Comparison of ENCODE assay signal across 8 mouse cellular contexts in genomic region chr1:36017061-36017461, GRCm38 (mm10). TPM values are rescaled to one million over a fixed set of nuclear protein-coding genes. Genes with fewer than 3 reads are reported as not detected.
DNase-seq lines count a peak whose midpoint lies in the region; ATAC-seq and TF ChIP-seq lines count a peak whose summit lies in the region.

No protein-coding gene starts in this region.

- H3K9ac ChIP-seq in lung, embryonic 15.5 days: no peak overlapping the region
- no peak overlapping the region for H3K9ac ChIP-seq in embryonic facial prominence, embryonic 15.5 days
- no peak overlapping the region for H3K9ac ChIP-seq in kidney, postnatal 0 days (ENCODE audit: low read depth, low read length)

- H3K27me3 ChIP-seq in lung, embryonic 15.5 days: no peaks in the 10 kb centered on the region
- no peaks in the 10 kb centered on the region for H3K27me3 ChIP-seq in embryonic facial prominence, embryonic 15.5 days
- no peaks in the 10 kb centered on the region for H3K27me3 ChIP-seq in kidney, postnatal 0 days (ENCODE audit: insufficient read depth, low read length)

- H3K4me2 ChIP-seq in lung, embryonic 15.5 days: peak overlapping the region; percentile 30; the same call in 1 of the 2 replicates
- H3K4me2 ChIP-seq in embryonic facial prominence, embryonic 15.5 days (replicated peaks): no peak overlapping the region
- peak overlapping the region; percentile 21; the same call in 1 of the 2 replicates for H3K4me2 ChIP-seq in kidney, postnatal 0 days (ENCODE audit: low read length)

- intact Hi-C loops in gastrocnemius, postnatal 14 days (cut with DNase I; ENCODE audit: low total_unique reads): no loop called here

- peaks cover 33% of the 10 kb centered on the region for H3K4me1 ChIP-seq in lung, embryonic 15.5 days
- peaks cover 20% of the 10 kb centered on the region for H3K4me1 ChIP-seq in embryonic facial prominence, embryonic 15.5 days
- H3K4me1 ChIP-seq in kidney, postnatal 0 days (replicated peaks; ENCODE audit: insufficient read depth, low read length): peaks cover 24% of the 10 kb centered on the region

- 4% methylated on average over 7 of the region's 7 CpGs for WGBS in lung, embryonic 15.5 days
- WGBS in embryonic facial prominence, embryonic 15.5 days: 6% methylated on average over 7 of the region's 7 CpGs
- 5% methylated on average over 7 of the region's 7 CpGs for WGBS in kidney, postnatal 0 days

- no peaks in the 10 kb centered on the region for H3K36me3 ChIP-seq in lung, embryonic 15.5 days
- H3K36me3 ChIP-seq in embryonic facial prominence, embryonic 15.5 days: no peaks in the 10 kb centered on the region
- H3K36me3 ChIP-seq in kidney, postnatal 0 days (ENCODE audit: insufficient read depth, low read length): no peaks in the 10 kb centered on the region

- no peak overlapping the region for H3K4me3 ChIP-seq in lung, embryonic 15.5 days
- H3K4me3 ChIP-seq in embryonic facial prominence, embryonic 15.5 days (replicated peaks): no peak overlapping the region
- no peak overlapping the region for H3K4me3 ChIP-seq in kidney, postnatal 0 days (replicated peaks; ENCODE audit: low read depth, low read length)

- H3K27ac ChIP-seq in lung, embryonic 15.5 days: peak overlapping the region; percentile 87
- peak overlapping the region; percentile 48; the same call in 1 of the 2 replicates for H3K27ac ChIP-seq in embryonic facial prominence, embryonic 15.5 days (replicated peaks)
- H3K27ac ChIP-seq in kidney, postnatal 0 days: peak overlapping the region; percentile 55

- DNase-seq in lung, postnatal 36 days: no peak
- DNase-seq in kidney, postnatal 0 days (ENCODE audit: low spot score): peak; percentile 90
- DNase-seq in retina, embryonic 14.5 days (ENCODE audit: low spot score): peak; percentile 38
- no peak for DNase-seq in natural killer cell, adult 2 months (ENCODE audit: low spot score in 2 of 2)
- no peak for DNase-seq in gastrocnemius, postnatal 14 days

- peak; percentile 73 for ATAC-seq in lung, embryonic 15.5 days (ENCODE audit: borderline replicate concordance, extremely low read depth, low FRiP score, low TSS enrichment)
- ATAC-seq in embryonic facial prominence, embryonic 15.5 days (ENCODE audit: insufficient number of reproducible peaks, low FRiP score, low TSS enrichment, low read depth): peak; percentile 82
- ATAC-seq in kidney, postnatal 0 days (replicated peaks; ENCODE audit: low FRiP score, low read depth): peak; percentile 37
- ATAC-seq in monocyte, adult 5-6 weeks (replicated peaks; ENCODE audit: insufficient number of reproducible peaks, low FRiP score, low TSS enrichment, poor library complexity, severe bottlenecking): no peak

- no peak for TF ChIP-seq CTCF in kidney, postnatal 0 days (IDR thresholded peaks at IDR 0.05; ENCODE audit: low read depth)

- no peaks in the 10 kb centered on the region for H3K9me3 ChIP-seq in lung, embryonic 15.5 days
- H3K9me3 ChIP-seq in embryonic facial prominence, embryonic 15.5 days (replicated peaks): no peaks in the 10 kb centered on the region
- H3K9me3 ChIP-seq in kidney, postnatal 0 days (replicated peaks; ENCODE audit: low read length): no peaks in the 10 kb centered on the region

RNA-seq across cellular contexts. Expression of gene Hs6st1, which starts 51.1 kb away (rescaled TPM):
- polyA plus RNA-seq in lung, embryonic 15.5 days (2015; fragmentation: Nextera tagmentation; extraction: Ambion mirVana): 11.7 and 12.7 TPM in 2 replicates
- polyA plus RNA-seq in embryonic facial prominence, embryonic 15.5 days (2015; fragmentation: Nextera tagmentation; extraction: Ambion mirVana): 8.3 and 11.2 TPM in 2 replicates
- polyA plus RNA-seq in kidney, postnatal 0 days (2015; fragmentation: Nextera tagmentation; extraction: Ambion mirVana): 13.7 and 23.6 TPM in 2 replicates
- total RNA-seq in gastrocnemius, postnatal 14 days (2021): 10 to 100 TPM; 17.8 to 23.1 TPM
- 16.2 to 26.3 TPM (median 21.9 TPM) in 3 replicates for total RNA-seq in monocyte, adult 5-6 weeks (2017)

Comparison
In these comparisons a context has a peak if more than half of its experiments do, and no peak if none do; other contexts are left out.
1. DNase-seq: peak in kidney, postnatal 0 days (single experiment) and retina, embryonic 14.5 days (single experiment); none in lung, postnatal 36 days (single experiment), natural killer cell, adult 2 months (0 of 2) and gastrocnemius, postnatal 14 days (single experiment).
2. Peak in every context shown above with its lines, with median percentiles within 50 percentile points of each other: H3K27ac ChIP-seq.